Mouse (Mus musculus) embryonic facial prominence, embryonic 12.5 days (tissue): ENCODE measurements around the gene Zfy1. TPM values are rescaled to one million over a fixed set of nuclear protein-coding genes. Genes with fewer than 3 reads are reported as not detected.
"Not testable (repeated sequence)": the region's sequence is repeated elsewhere in the genome, so short reads cannot be mapped to it uniquely, and the experiment has no call there.

ENCODE experiments used
- ATAC-seq: fragments of 200-750 bp; cut with Nextera tagmentation; 2 replicates; pipeline ENCODE4 v1.8.0; 2017; ENCODE audit not compliant: insufficient number of reproducible peaks, insufficient read depth, low FRiP score, low TSS enrichment
- H3K27ac ChIP-seq: fragments of 300-500 bp; sonication (generic); 2 replicates; pipeline ENCODE4 v1.5.1; 2016; ENCODE audit warnings: mild to moderate bottlenecking
- H3K27me3 ChIP-seq: fragments of 300-500 bp; sonication (generic); 2 replicates; pipeline ENCODE4 v1.6.1; 2016; ENCODE audit warnings: mild to moderate bottlenecking, moderate library complexity
- H3K36me3 ChIP-seq: fragments of 300-500 bp; sonication (generic); 2 replicates; pipeline ENCODE4 v1.6.1; 2016; ENCODE audit warnings: mild to moderate bottlenecking
- H3K4me1 ChIP-seq: fragments of 300-500 bp; sonication (generic); 2 replicates; pipeline ENCODE4 v1.6.1; 2016
- H3K4me2 ChIP-seq: fragments of 300-500 bp; sonication (generic); replicated peaks from 2 replicates; pipeline ENCODE4 v1.6.1; 2016; ENCODE audit warnings: mild to moderate bottlenecking, moderate library complexity
- H3K4me3 ChIP-seq: fragments of 300-500 bp; sonication (generic); 2 replicates; pipeline ENCODE4 v1.5.1; 2016; ENCODE audit warnings: mild to moderate bottlenecking
- H3K9ac ChIP-seq: fragments of 300-500 bp; sonication (generic); 2 replicates; pipeline ENCODE4 v1.6.1; 2016; ENCODE audit warnings: mild to moderate bottlenecking, moderate library complexity
- H3K9me3 ChIP-seq: fragments of 300-500 bp; sonication (generic); 2 replicates; pipeline ENCODE4 v1.6.1; 2016; ENCODE audit warnings: mild to moderate bottlenecking, moderate library complexity
- WGBS: fragments of 180-500 bp; shearing (Covaris S2); methylation state at CpG from one replicate; pipeline ENCODE4 v1.1.7; 2016; 5-methylcytosine and 5-hydroxymethylcytosine counted together
- polyA plus RNA-seq: library from polyadenylated mRNA; unstranded; fragments of >200 nt; fragmentation: Nextera tagmentation; extraction: Ambion mirVana; gene quantifications from 2 replicates; pipeline ENCODE4 v1.2.1, GENCODE M21; 2016

Zfy1 gene
- not detected in 2 replicates for polyA plus RNA-seq

DNA sequence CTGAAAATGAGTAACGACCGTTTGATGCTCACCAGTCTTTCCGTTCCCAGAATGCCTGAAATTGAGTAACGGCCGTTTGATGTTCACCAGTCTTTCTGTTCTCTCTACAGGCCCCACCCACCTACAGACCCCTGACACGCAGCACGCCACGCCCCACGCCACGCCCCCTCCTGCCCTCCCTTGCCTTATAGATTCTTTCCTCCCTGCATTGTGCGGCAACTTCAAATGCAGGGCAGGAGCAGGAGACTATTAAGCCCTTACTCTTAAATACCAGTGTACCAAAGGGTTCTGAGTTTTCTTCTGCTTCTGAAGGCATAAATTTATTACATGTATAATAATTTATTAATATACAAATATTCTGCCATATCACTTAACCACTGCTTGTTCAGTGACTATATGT lies at the start of gene Zfy1:
Gene Zfy1 (minus strand): TSS at position 101 of the 400 bp plus-strand sequence.
- H3K9ac ChIP-seq, H3K4me1 ChIP-seq, H3K4me2 ChIP-seq, H3K27ac ChIP-seq, H3K36me3 ChIP-seq, H3K9me3 ChIP-seq, H3K4me3 ChIP-seq, ATAC-seq, H3K27me3 ChIP-seq: not testable (repeated sequence)
- WGBS, result no CpG with 5 or more reads among the region's 11 CpGs

DNA sequence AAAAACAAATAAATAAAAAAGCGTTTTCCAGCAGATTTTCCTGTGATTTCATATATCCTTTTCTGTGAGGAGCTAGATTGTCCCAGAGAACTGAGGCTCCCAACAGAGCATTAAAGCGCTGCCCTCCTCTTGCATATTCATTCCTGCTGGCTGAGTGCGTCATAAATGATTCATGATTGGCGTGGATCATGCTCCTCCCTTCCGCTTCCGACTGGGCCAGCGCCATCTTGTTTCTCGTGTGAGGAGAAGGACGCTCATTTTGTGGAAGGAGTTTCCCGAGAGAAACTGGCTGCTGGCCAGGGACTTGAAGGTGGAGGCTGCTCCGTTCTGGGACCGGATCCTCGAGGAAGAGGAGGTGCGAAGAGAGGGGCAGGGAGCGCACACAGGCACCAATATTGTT lies 21.2 kb upstream of the Zfy1 start, which contains the start of gene Uba1y:
Gene Uba1y (plus strand): TSS at position 254 of the 400 bp plus-strand sequence.
- no peak within 1 kb of the TSS for H3K4me3 ChIP-seq
- no peak for ATAC-seq
- H3K27me3 ChIP-seq, result no peaks in the 10 kb centered on the region
- WGBS, result 92% methylated on average over 12 of the region's 15 CpGs
- no peak within 1 kb of the TSS for H3K27ac ChIP-seq
- H3K36me3 ChIP-seq, result no peaks in the 10 kb centered on the region
- no peaks in the 10 kb centered on the region for H3K4me1 ChIP-seq
- no peaks in the 10 kb centered on the region for H3K9me3 ChIP-seq
- no peak within 1 kb of the TSS for H3K9ac ChIP-seq
- no peak within 1 kb of the TSS for H3K4me2 ChIP-seq

- 0 out of 2 replicates have a peak, but pooled peaks have one; percentile 52 for ATAC-seq
- Histone ChIP-seq H3K36me3 (no peaks in the 10 kb centered on the region), H3K9ac (no peak overlapping the region), H3K4me2 (peak overlapping the region; percentile 27), H3K27ac (no peak overlapping the region), H3K4me1 (no peaks in the 10 kb centered on the region), H3K9me3 (no peaks in the 10 kb centered on the region), H3K4me3 (0 out of 2 replicates have a peak overlapping the region, but pooled peaks have one; percentile 5), H3K27me3 (no peaks in the 10 kb centered on the region)
- 0% methylated on average over 14 of the region's 15 CpGs for WGBS
Observed at GRCm38 (mm10) chrY:808991-809661, 11.9 kb upstream of the Zfy1 start.

Other genes starting within 250 kb of the Zfy1 start
- gene Uba1y, start 21.2 kb upstream of the Zfy1 start, polyA plus RNA-seq, result not detected in 2 replicates
- gene Kdm5d, start 100.4 kb upstream of the Zfy1 start, polyA plus RNA-seq, result 11.7 and 17.4 TPM in 2 replicates
- gene Eif2s3y, start 213.1 kb upstream of the Zfy1 start, polyA plus RNA-seq, result 43.2 and 47.3 TPM in 2 replicates